Mouse (Mus musculus) myocyte (in vitro differentiated cells): ENCODE measurements around the gene Lrrc3b.

Experiments used
- MAX ChIP-seq: IDR thresholded peaks from one replicate; pipeline ENCODE4 v1.6.1; 2011; ENCODE audit warnings: low read depth, mild to moderate bottlenecking, control low read depth
- POLR2A ChIP-seq: IDR thresholded peaks from one replicate; pipeline ENCODE4 v1.6.1; 2011; ENCODE audit warnings: low read depth, mild to moderate bottlenecking, control low read depth, moderate library complexity; ENCODE audit not compliant: insufficient read length

DNA sequence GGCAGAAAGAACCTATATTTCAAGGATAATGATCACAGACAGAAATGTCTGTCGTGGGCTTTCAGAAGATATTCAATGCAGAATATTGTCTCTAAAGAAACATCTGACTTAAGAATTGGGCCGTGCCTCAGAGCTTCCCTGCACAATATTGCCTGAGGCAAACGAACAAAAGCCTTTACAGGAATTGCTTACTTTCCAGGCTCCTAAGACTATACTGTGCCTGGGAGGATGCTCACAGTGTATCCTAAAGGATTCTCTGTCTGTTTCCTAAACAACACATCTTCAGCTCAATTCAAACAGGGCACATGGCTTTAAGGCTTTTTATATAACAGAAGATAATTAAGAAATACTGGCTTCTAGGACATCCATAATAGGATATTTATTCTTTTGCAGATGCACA lies 79.7 kb downstream of the Lrrc3b start:
- no peak for TF ChIP-seq POLR2A
- no peak for TF ChIP-seq MAX
